11 mouse cellular contexts compared by ENCODE assay signal in the genomic region with DNA sequence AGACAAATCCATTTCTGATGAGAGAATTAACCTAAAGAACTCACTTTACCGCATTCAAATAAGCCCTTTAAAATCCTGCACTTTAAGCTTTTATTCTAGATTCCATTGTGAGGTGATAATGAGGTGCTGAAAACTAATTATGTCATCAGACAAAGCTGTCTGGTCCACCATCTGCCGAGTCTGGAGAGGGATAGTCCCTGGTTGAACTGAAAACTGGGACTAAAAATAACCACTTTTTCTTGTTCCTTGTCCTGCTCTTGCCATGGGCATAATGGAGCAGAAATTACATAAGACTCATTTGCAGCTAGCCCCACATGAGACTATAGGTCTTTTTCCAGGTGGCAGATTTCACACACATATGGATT.
DNase-seq lines count a peak whose midpoint lies in the region; ATAC-seq and TF ChIP-seq lines count a peak whose summit lies in the region.
"Had no signal": no experiment of that assay in that cellular context is flagged by ENCODE, and none has a peak within 500 bp of the region (broad histone marks: within the 10 kb centered on the region; RNA-seq: fewer than 3 reads in every experiment).

No protein-coding gene starts in this region.

- TF ChIP-seq CTCF in lung, embryonic 14.5 days (IDR thresholded peaks at IDR 0.05; ENCODE audit: low read depth) = no peak
- no peak for TF ChIP-seq CTCF in midbrain, postnatal 0 days (IDR thresholded peaks at IDR 0.05)

- ATAC-seq in lung, embryonic 14.5 days (ENCODE audit: insufficient read depth) = no peak
- peak; percentile 87 for ATAC-seq in forebrain, embryonic 13.5 days
- ATAC-seq in midbrain, postnatal 0 days (ENCODE audit: low FRiP score) = no peak
- ATAC-seq in intestine, embryonic 15.5 days = no peak

- no peak overlapping the region for H3K4me3 ChIP-seq in lung, embryonic 14.5 days (ENCODE audit: low read depth, low read length)
- H3K4me3 ChIP-seq in forebrain, embryonic 13.5 days = no peak overlapping the region
- H3K4me3 ChIP-seq in midbrain, postnatal 0 days (ENCODE audit: low read depth, low read length) = no peak overlapping the region
- no peak overlapping the region for H3K4me3 ChIP-seq in intestine, embryonic 15.5 days (replicated peaks)

- no peaks in the 10 kb centered on the region for H3K27me3 ChIP-seq in lung, embryonic 14.5 days (ENCODE audit: insufficient read depth, low read length)
- H3K27me3 ChIP-seq in forebrain, embryonic 13.5 days = no peaks in the 10 kb centered on the region
- no peaks in the 10 kb centered on the region for H3K27me3 ChIP-seq in midbrain, postnatal 0 days (ENCODE audit: insufficient read depth, low read length)
- H3K27me3 ChIP-seq in intestine, embryonic 15.5 days (replicated peaks) = no peaks in the 10 kb centered on the region

- H3K36me3 ChIP-seq in lung, embryonic 14.5 days (ENCODE audit: insufficient read depth) = no peaks in the 10 kb centered on the region
- no peaks in the 10 kb centered on the region for H3K36me3 ChIP-seq in forebrain, embryonic 13.5 days (ENCODE audit: poor library complexity, severe bottlenecking)
- H3K36me3 ChIP-seq in midbrain, postnatal 0 days (ENCODE audit: insufficient read depth, low read length) = no peaks in the 10 kb centered on the region
- H3K36me3 ChIP-seq in intestine, embryonic 15.5 days = no peaks in the 10 kb centered on the region

- H3K4me2 ChIP-seq in lung, embryonic 14.5 days = no peak overlapping the region
- no peak overlapping the region for H3K4me2 ChIP-seq in forebrain, embryonic 13.5 days
- no peak overlapping the region for H3K4me2 ChIP-seq in midbrain, postnatal 0 days (ENCODE audit: low read depth, low read length, poor library complexity, severe bottlenecking)
- no peak overlapping the region for H3K4me2 ChIP-seq in intestine, embryonic 15.5 days (replicated peaks)

- H3K27ac ChIP-seq in lung, embryonic 14.5 days (ENCODE audit: low read depth) = no peak overlapping the region
- no peak overlapping the region for H3K27ac ChIP-seq in forebrain, embryonic 13.5 days
- H3K27ac ChIP-seq in midbrain, postnatal 0 days (ENCODE audit: low read depth, low read length) = no peak overlapping the region
- H3K27ac ChIP-seq in intestine, embryonic 15.5 days = no peak overlapping the region
- H3K27ac ChIP-seq: kidney, postnatal 0 days; liver, embryonic 14.5 days had no signal

- WGBS in lung, embryonic 14.5 days = 22% methylated on average over 2 of the region's 2 CpGs
- 5% methylated on average over 2 of the region's 2 CpGs for WGBS in forebrain, embryonic 13.5 days
- 28% methylated on average over 2 of the region's 2 CpGs for WGBS in midbrain, postnatal 0 days
- 69% methylated on average over 2 of the region's 2 CpGs for WGBS in intestine, embryonic 15.5 days

- DNase-seq in lung, embryonic 14.5 days = peak; percentile 17
- DNase-seq in lung, postnatal 14 days = no peak
- peak; percentile 39 to 80 for DNase-seq in layer of hippocampus, postnatal 14 days (ENCODE audit: low spot score in 2 of 2)
- peak; percentile 56 for DNase-seq in midbrain, postnatal 0 days (ENCODE audit: low spot score)
- no peak for DNase-seq in kidney, postnatal 14 days
- DNase-seq in urinary bladder, postnatal 25 days (ENCODE audit: low spot score) = no peak
- DNase-seq: thymus, adult 18-20 months had no signal

- no peaks in the 10 kb centered on the region for H3K4me1 ChIP-seq in lung, embryonic 14.5 days (ENCODE audit: insufficient read depth)
- H3K4me1 ChIP-seq in forebrain, embryonic 13.5 days = 0 out of 2 replicates have a peak, but pooled peaks cover 2% of the 10 kb centered on the region
- H3K4me1 ChIP-seq in midbrain, postnatal 0 days (ENCODE audit: insufficient read depth, low read length) = no peaks in the 10 kb centered on the region
- no peaks in the 10 kb centered on the region for H3K4me1 ChIP-seq in intestine, embryonic 15.5 days (replicated peaks)

- no peaks in the 10 kb centered on the region for H3K9me3 ChIP-seq in lung, embryonic 14.5 days (ENCODE audit: low read depth, low read length)
- H3K9me3 ChIP-seq in forebrain, embryonic 13.5 days (replicated peaks) = no peaks in the 10 kb centered on the region
- H3K9me3 ChIP-seq in midbrain, postnatal 0 days (ENCODE audit: low read length) = no peaks in the 10 kb centered on the region
- H3K9me3 ChIP-seq in intestine, embryonic 15.5 days = no peaks in the 10 kb centered on the region

- H3K9ac ChIP-seq in lung, embryonic 14.5 days = no peak overlapping the region
- no peak overlapping the region for H3K9ac ChIP-seq in forebrain, embryonic 13.5 days
- H3K9ac ChIP-seq in midbrain, postnatal 0 days (replicated peaks; ENCODE audit: low read length, poor library complexity, severe bottlenecking) = no peak overlapping the region
- H3K9ac ChIP-seq in intestine, embryonic 15.5 days = no peak overlapping the region
- H3K9ac ChIP-seq: liver, embryonic 14.5 days had no signal

Comparison
In these comparisons a context has a peak if more than half of its experiments do, and no peak if none do; other contexts are left out.
1. DNase-seq: peak in lung, embryonic 14.5 days (single experiment), layer of hippocampus, postnatal 14 days (2 of 2) and midbrain, postnatal 0 days (single experiment); none in lung, postnatal 14 days (single experiment), kidney, postnatal 14 days (single experiment) and urinary bladder, postnatal 25 days (single experiment).